Mouse (Mus musculus) gastrocnemius, postnatal 25 days (tissue): ENCODE measurements around the gene Slc38a9. TPM values are rescaled to one million over a fixed set of nuclear protein-coding genes. Genes with fewer than 3 reads are reported as not detected.

Experiments
- DNase-seq: peaks from one replicate; pipeline ENCODE4 v3.0.0; 2022
- total RNA-seq, 2 experiments: library from RNA; stranded (reverse); gene quantifications; 1 replicate in 1 of 2; 2 replicates in 1 of 2; pipeline ENCODE4 v1.2.3; 2021

The Slc38a9 gene
- total RNA-seq, 2 experiments from 2014 or later = 4.8 to 6.6 TPM

- DNase-seq = no peak
These were observed 85.6 kb downstream of the Slc38a9 start for GRCm38 (mm10) chr13:112745936-112746694.

GRCm38 (mm10) chr13:112746695-112747055, 86.1 kb downstream of the Slc38a9 start:
- DNase-seq = no peak

- no peak for DNase-seq
These were observed 87.4 kb downstream of the Slc38a9 start for GRCm38 (mm10) chr13:112747808-112748430.

- DNase-seq = no peak
These were observed 88.4 kb downstream of the Slc38a9 start for GRCm38 (mm10) chr13:112748808-112749510.

- DNase-seq = no peak
These were observed 89.3 kb downstream of the Slc38a9 start for GRCm38 (mm10) chr13:112749881-112750280.

GRCm38 (mm10) chr13:112751454-112752308, 91.1 kb downstream of the Slc38a9 start:
- peak; percentile 74 for DNase-seq

GRCm38 (mm10) chr13:112752309-112752975, 91.9 kb downstream of the Slc38a9 start:
- DNase-seq = no peak

- no peak for DNase-seq
These were observed 93.0 kb downstream of the Slc38a9 start for GRCm38 (mm10) chr13:112753522-112753921.

GRCm38 (mm10) chr13:112754871-112755270, 94.3 kb downstream of the Slc38a9 start:
- no peak for DNase-seq

GRCm38 (mm10) chr13:112755507-112756010, 95.0 kb downstream of the Slc38a9 start:
- DNase-seq = peak; percentile 36

GRCm38 (mm10) chr13:112757395-112757794, 96.8 kb downstream of the Slc38a9 start:
- no peak for DNase-seq

- no peak for DNase-seq
These were observed 98.1 kb downstream of the Slc38a9 start for GRCm38 (mm10) chr13:112758546-112759090.

- DNase-seq = no peak
These were observed 98.8 kb downstream of the Slc38a9 start for GRCm38 (mm10) chr13:112759364-112759763.

GRCm38 (mm10) chr13:112759777-112760537, 99.4 kb downstream of the Slc38a9 start:
- DNase-seq = no peak

- no peak for DNase-seq
These were observed 100.0 kb downstream of the Slc38a9 start for GRCm38 (mm10) chr13:112760538-112760881.

- no peak for DNase-seq
These were observed 101.2 kb downstream of the Slc38a9 start for GRCm38 (mm10) chr13:112761787-112762186.

GRCm38 (mm10) chr13:112762548-112762947, 102.0 kb downstream of the Slc38a9 start:
- no peak for DNase-seq

GRCm38 (mm10) chr13:112763531-112764091, 103.1 kb downstream of the Slc38a9 start:
- DNase-seq = no peak

GRCm38 (mm10) chr13:112764556-112764955, 104.0 kb downstream of the Slc38a9 start:
- peak; percentile 18 for DNase-seq

GRCm38 (mm10) chr13:112765654-112766053, 105.1 kb downstream of the Slc38a9 start:
- DNase-seq = no peak
